Mouse (Mus musculus): Measurements from ENCODE around the gene Cyp1b1. TPM values are rescaled to one million over a fixed set of nuclear protein-coding genes. Genes with fewer than 3 reads are reported as not detected.

Cyp1b1 gene
- polyA plus RNA-seq (2014; fragmentation: Nextera tagmentation; extraction: Ambion mirVana) = 2.1 TPM in 2 replicates

DNA sequence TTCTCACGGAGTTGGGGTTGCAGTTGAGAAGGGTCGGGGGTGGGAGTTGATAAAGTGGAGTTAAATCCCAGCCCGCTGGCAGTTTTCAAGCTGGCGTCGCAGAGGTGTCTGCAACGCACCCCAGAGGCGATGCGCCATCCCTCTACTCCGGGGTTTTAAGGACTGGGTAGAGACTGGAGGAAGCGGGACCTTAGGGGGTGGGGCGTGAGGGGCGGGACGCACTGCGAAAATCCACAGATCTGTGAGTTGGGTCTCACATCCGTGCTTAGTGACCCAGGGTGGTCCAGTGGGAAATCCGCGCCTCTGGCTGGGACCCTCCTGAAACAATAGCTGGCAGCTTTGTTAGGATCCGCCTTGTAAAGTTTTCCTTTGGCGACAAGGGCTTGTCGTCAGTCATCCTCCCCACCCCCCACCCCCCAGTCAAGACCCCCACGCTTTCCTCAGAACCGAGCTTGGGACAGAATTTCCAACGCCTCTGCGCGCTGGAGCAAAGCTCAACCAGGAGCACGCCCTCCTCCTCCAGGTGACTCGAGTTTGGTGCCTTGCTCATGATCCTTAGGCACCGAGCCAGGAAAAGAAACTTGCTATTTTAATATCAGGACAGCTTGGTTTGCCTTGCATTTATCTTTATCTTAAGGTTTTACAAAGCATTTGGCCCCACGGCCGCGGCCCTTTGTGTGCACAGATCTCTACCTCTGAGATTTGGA lies at the start of gene Cyp1b1:
Gene Cyp1b1, minus strand, starts transcription at position 131 of the 707 bp plus-strand sequence.
- Histone ChIP-seq H3K4me3 (ENCODE audit: low read depth, low read length) (peak within 1 kb of the TSS; percentile 48), H3K27me3 (ENCODE audit: control insufficient read depth, insufficient read depth, low read length) (peaks cover 40% of the 10 kb centered on the region), H3K9ac (ENCODE audit: low read depth, low read length) (peak within 1 kb of the TSS; percentile 63), H3K36me3 (ENCODE audit: control insufficient read depth, insufficient read depth, low read length) (no peaks in the 10 kb centered on the region), H3K4me2 (peak within 1 kb of the TSS; percentile 89), H3K4me1 (ENCODE audit: control insufficient read depth, insufficient read depth, low read length) (peaks cover 23% of the 10 kb centered on the region), H3K9me3 (replicated peaks; ENCODE audit: control insufficient read depth, low read length) (no peaks in the 10 kb centered on the region), H3K27ac (ENCODE audit: low read depth, low read length) (no peak within 1 kb of the TSS)
- ATAC-seq (replicated peaks; ENCODE audit: insufficient number of reproducible peaks, low FRiP score, low TSS enrichment) = 0 out of 2 replicates have a peak, but pooled peaks have one; percentile 39
- WGBS (ENCODE audit: insufficient replicate concordance) = under 1% methylated on average over 31 of the region's 31 CpGs

DNA sequence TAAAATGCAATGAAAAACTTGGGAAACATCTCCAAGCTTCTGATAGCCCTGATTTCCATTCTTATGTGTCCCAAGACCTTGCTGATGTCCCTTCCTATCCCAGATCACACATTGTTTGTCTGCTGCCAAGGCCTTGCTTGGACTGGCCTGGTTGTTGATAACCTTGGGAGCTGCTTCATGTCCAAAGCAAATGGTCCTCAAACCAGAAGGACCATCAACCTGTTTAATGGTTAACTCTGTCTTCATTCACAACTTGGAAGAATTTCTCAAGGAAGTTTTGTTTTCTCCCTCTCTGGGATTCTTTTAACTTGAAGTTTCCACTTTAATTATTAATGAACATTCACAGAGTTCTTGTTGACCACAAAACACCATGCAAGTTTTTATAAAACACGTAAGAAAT lies 47.0 kb upstream of the Cyp1b1 start:
- 76% methylated on average over 1 of the region's 1 CpGs for WGBS (ENCODE audit: insufficient replicate concordance)
- Histone ChIP-seq H3K4me3 (ENCODE audit: low read depth, low read length) (no peak overlapping the region), H3K9me3 (replicated peaks; ENCODE audit: control insufficient read depth, low read length) (no peaks in the 10 kb centered on the region), H3K4me1 (ENCODE audit: control insufficient read depth, insufficient read depth, low read length) (no peaks in the 10 kb centered on the region), H3K4me2 (no peak overlapping the region), H3K27ac (ENCODE audit: low read depth, low read length) (no peak overlapping the region), H3K9ac (ENCODE audit: low read depth, low read length) (no peak overlapping the region), H3K36me3 (ENCODE audit: control insufficient read depth, insufficient read depth, low read length) (no peaks in the 10 kb centered on the region), H3K27me3 (ENCODE audit: control insufficient read depth, insufficient read depth, low read length) (no peaks in the 10 kb centered on the region)
- ATAC-seq (replicated peaks; ENCODE audit: insufficient number of reproducible peaks, low FRiP score, low TSS enrichment) = no peak

DNA sequence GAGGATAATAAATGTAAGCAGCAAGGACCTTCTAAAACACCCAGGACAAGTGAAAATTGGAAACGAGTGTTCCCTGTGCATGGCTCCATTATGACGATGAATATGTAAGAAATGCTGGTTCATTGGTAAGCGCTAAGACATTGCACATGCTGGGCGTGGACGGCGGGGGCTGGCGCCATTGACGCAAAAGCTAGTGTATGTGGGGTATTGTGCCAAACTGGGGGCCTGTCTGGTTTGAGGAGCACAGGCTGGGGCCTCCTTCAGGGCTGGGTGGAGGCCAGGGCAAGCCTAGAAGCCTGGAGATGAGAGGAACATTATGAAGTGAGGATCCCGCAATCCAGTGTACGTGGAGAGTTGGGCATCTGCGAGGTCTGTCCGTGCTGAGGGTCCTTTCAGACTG lies 39.0 kb upstream of the Cyp1b1 start:
- Histone ChIP-seq H3K27ac (ENCODE audit: low read depth, low read length) (no peak overlapping the region), H3K36me3 (ENCODE audit: control insufficient read depth, insufficient read depth, low read length) (no peaks in the 10 kb centered on the region), H3K4me1 (ENCODE audit: control insufficient read depth, insufficient read depth, low read length) (no peaks in the 10 kb centered on the region), H3K9me3 (replicated peaks; ENCODE audit: control insufficient read depth, low read length) (no peaks in the 10 kb centered on the region), H3K4me3 (ENCODE audit: low read depth, low read length) (no peak overlapping the region), H3K4me2 (no peak overlapping the region), H3K9ac (ENCODE audit: low read depth, low read length) (no peak overlapping the region), H3K27me3 (ENCODE audit: control insufficient read depth, insufficient read depth, low read length) (no peaks in the 10 kb centered on the region)
- no peak for ATAC-seq (replicated peaks; ENCODE audit: insufficient number of reproducible peaks, low FRiP score, low TSS enrichment)
- 95% methylated on average over 12 of the region's 12 CpGs for WGBS (ENCODE audit: insufficient replicate concordance)

GRCm38 (mm10) chr17:79752836-79753235 lies 38.0 kb upstream of the Cyp1b1 start:
- Histone ChIP-seq H3K4me1 (ENCODE audit: control insufficient read depth, insufficient read depth, low read length) (no peaks in the 10 kb centered on the region), H3K4me3 (ENCODE audit: low read depth, low read length) (no peak overlapping the region), H3K27ac (ENCODE audit: low read depth, low read length) (no peak overlapping the region), H3K4me2 (no peak overlapping the region), H3K9me3 (replicated peaks; ENCODE audit: control insufficient read depth, low read length) (no peaks in the 10 kb centered on the region), H3K27me3 (ENCODE audit: control insufficient read depth, insufficient read depth, low read length) (no peaks in the 10 kb centered on the region), H3K36me3 (ENCODE audit: control insufficient read depth, insufficient read depth, low read length) (no peaks in the 10 kb centered on the region), H3K9ac (ENCODE audit: low read depth, low read length) (no peak overlapping the region)
- no peak for ATAC-seq (replicated peaks; ENCODE audit: insufficient number of reproducible peaks, low FRiP score, low TSS enrichment)

DNA sequence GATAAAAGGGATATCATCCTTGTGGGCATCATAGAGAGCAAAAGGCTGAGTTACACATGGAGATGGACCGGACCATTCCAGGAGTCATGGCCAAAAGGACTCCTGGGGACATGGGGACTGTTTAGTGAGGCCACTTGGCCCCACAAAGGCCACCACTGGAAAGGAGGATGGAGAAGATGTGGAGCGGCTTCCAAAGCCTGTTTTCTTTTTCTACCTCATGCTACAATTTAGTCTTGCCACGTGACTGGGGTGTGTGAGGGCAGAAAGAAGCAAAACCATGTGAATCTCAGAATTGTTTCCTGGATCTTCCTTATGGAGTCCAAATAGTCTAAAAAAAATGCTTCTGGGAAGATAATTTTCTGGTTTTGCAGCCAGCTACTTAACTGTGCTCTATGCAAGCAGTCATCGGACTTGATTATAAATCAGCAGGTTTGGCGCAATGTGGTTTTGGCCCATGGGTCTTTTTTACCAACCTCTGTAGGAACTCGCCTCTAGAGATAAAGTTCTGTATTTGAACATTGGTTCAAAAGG lies 36.9 kb upstream of the Cyp1b1 start:
- H3K27ac ChIP-seq (ENCODE audit: low read depth, low read length) = no peak overlapping the region
- H3K9ac ChIP-seq (ENCODE audit: low read depth, low read length) = no peak overlapping the region
- no peaks in the 10 kb centered on the region for H3K36me3 ChIP-seq (ENCODE audit: control insufficient read depth, insufficient read depth, low read length)
- ATAC-seq (replicated peaks; ENCODE audit: insufficient number of reproducible peaks, low FRiP score, low TSS enrichment) = no peak
- H3K4me1 ChIP-seq (ENCODE audit: control insufficient read depth, insufficient read depth, low read length) = no peaks in the 10 kb centered on the region
- H3K4me3 ChIP-seq (ENCODE audit: low read depth, low read length) = no peak overlapping the region
- 82% methylated on average over 6 of the region's 6 CpGs for WGBS (ENCODE audit: insufficient replicate concordance)
- H3K4me2 ChIP-seq = no peak overlapping the region
- H3K9me3 ChIP-seq (replicated peaks; ENCODE audit: control insufficient read depth, low read length) = peaks cover 2% of the 10 kb centered on the region; the same call in 1 of the 2 replicates
- H3K27me3 ChIP-seq (ENCODE audit: control insufficient read depth, insufficient read depth, low read length) = no peaks in the 10 kb centered on the region

DNA sequence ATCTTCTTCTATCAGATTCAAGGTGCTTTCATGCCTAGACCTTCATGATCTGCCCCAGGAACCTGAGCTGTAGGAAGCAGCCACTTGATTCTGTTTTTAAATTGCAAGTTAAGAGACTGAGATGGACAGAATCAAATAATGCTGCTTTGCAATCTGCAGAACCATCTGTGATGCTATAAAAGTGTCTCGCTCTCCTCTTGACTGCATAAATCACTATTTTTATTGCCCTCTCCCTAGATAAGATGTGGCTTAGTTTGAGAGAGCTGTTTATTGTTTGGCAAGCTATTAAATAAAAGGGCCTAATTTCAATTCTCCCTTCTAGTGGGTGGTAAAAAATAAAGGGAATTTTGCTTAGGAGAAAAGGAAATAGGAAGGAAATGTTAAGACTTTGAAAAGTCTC lies 34.8 kb upstream of the Cyp1b1 start:
- Histone ChIP-seq H3K4me1 (ENCODE audit: control insufficient read depth, insufficient read depth, low read length) (peaks cover 9% of the 10 kb centered on the region; the same call in 1 of the 2 replicates), H3K9ac (ENCODE audit: low read depth, low read length) (no peak overlapping the region), H3K4me2 (no peak overlapping the region), H3K9me3 (replicated peaks; ENCODE audit: control insufficient read depth, low read length) (peaks cover 2% of the 10 kb centered on the region; the same call in 1 of the 2 replicates), H3K4me3 (ENCODE audit: low read depth, low read length) (no peak overlapping the region), H3K27ac (ENCODE audit: low read depth, low read length) (no peak overlapping the region), H3K27me3 (ENCODE audit: control insufficient read depth, insufficient read depth, low read length) (no peaks in the 10 kb centered on the region), H3K36me3 (ENCODE audit: control insufficient read depth, insufficient read depth, low read length) (no peaks in the 10 kb centered on the region)
- WGBS (ENCODE audit: insufficient replicate concordance) = 90% methylated on average over 1 of the region's 1 CpGs
- ATAC-seq (replicated peaks; ENCODE audit: insufficient number of reproducible peaks, low FRiP score, low TSS enrichment) = no peak

- ATAC-seq (replicated peaks; ENCODE audit: insufficient number of reproducible peaks, low FRiP score, low TSS enrichment) = no peak
- Histone ChIP-seq H3K4me1 (ENCODE audit: control insufficient read depth, insufficient read depth, low read length) (peaks cover 9% of the 10 kb centered on the region; the same call in 1 of the 2 replicates), H3K9me3 (replicated peaks; ENCODE audit: control insufficient read depth, low read length) (peaks cover 2% of the 10 kb centered on the region; the same call in 1 of the 2 replicates), H3K9ac (ENCODE audit: low read depth, low read length) (no peak overlapping the region), H3K27ac (ENCODE audit: low read depth, low read length) (no peak overlapping the region), H3K36me3 (ENCODE audit: control insufficient read depth, insufficient read depth, low read length) (no peaks in the 10 kb centered on the region), H3K27me3 (ENCODE audit: control insufficient read depth, insufficient read depth, low read length) (no peaks in the 10 kb centered on the region), H3K4me3 (ENCODE audit: low read depth, low read length) (no peak overlapping the region), H3K4me2 (no peak overlapping the region)
- WGBS (ENCODE audit: insufficient replicate concordance) = 88% methylated on average over 11 of the region's 11 CpGs
Observed at GRCm38 (mm10) chr17:79746954-79747353, 32.1 kb upstream of the Cyp1b1 start.

GRCm38 (mm10) chr17:79746146-79746591 lies 31.3 kb upstream of the Cyp1b1 start:
- Histone ChIP-seq H3K4me2 (no peak overlapping the region), H3K27ac (ENCODE audit: low read depth, low read length) (no peak overlapping the region), H3K9ac (ENCODE audit: low read depth, low read length) (no peak overlapping the region; the same call in 1 of the 2 replicates), H3K27me3 (ENCODE audit: control insufficient read depth, insufficient read depth, low read length) (no peaks in the 10 kb centered on the region), H3K9me3 (replicated peaks; ENCODE audit: control insufficient read depth, low read length) (peaks cover 2% of the 10 kb centered on the region; the same call in 1 of the 2 replicates), H3K4me3 (ENCODE audit: low read depth, low read length) (no peak overlapping the region), H3K4me1 (ENCODE audit: control insufficient read depth, insufficient read depth, low read length) (peaks cover 9% of the 10 kb centered on the region; the same call in 1 of the 2 replicates), H3K36me3 (ENCODE audit: control insufficient read depth, insufficient read depth, low read length) (no peaks in the 10 kb centered on the region)
- ATAC-seq (replicated peaks; ENCODE audit: insufficient number of reproducible peaks, low FRiP score, low TSS enrichment) = no peak
- 27% methylated on average over 3 of the region's 3 CpGs for WGBS (ENCODE audit: insufficient replicate concordance)

Data from heart, embryonic 11.5 days (tissue).